Mouse (Mus musculus) erythroid progenitor cell, adult 5-6 weeks (primary cell): ENCODE results near the gene Slc34a1. TPM values are rescaled to one million over a fixed set of nuclear protein-coding genes. Genes with fewer than 3 reads are reported as not detected.
A peak's percentile ranks its signal among the peaks of the same experiment; 100 is the strongest.

ENCODE experiments used
- ATAC-seq: replicated peaks from 2 replicates; pipeline ENCODE4 v1.8.0; 2016; ENCODE audit warnings: moderate number of reproducible peaks, mild to moderate bottlenecking, moderate TSS enrichment, inconsistent platforms; ENCODE audit not compliant: poor library complexity, low FRiP score, severe bottlenecking
- total RNA-seq, 2 experiments: library from RNA; stranded (forward) in 1 of 2; stranded (reverse) in 1 of 2; fragments of 150-400 nt in 1 of 2; fragments of 186-747, 209-891 nt in 1 of 2; gene quantifications; 2 replicates each; pipeline versions ENCODE4 v1.2.3 to v1.2.4; 2015 to 2017; ENCODE audit warnings: low replicate concordance in 2 of 2

Slc34a1 gene
- total RNA-seq (2015; ENCODE audit: low replicate concordance) (not detected in 2 replicates), total RNA-seq (2017; ENCODE audit: low replicate concordance) (not detected in 2 replicates)

DNA sequence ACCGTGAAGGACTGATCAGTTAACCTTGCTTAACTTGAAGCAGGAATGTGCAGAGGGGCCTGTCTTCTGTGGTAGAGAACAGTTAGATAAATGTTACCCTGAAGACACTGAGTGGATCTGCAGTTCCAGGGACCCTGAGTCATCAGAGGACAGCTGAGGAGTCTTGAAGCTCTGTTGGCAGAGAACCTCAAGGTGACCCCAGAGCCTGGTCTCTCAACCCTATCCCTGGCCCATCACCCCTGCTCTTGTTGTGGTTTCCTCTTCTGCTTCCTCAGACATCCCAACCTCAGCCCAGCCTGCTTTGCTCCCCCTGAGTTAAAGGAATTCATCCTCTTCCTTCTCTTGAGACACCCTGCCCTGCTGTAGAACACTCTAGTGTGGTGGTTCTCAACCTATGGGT, at the start of gene Slc34a1:
Slc34a1 (plus strand) TSS at position 100 of the 400 bp plus-strand sequence.
- ATAC-seq = no peak

GRCm38 (mm10) chr13:55361145-55361544, 36.8 kb upstream of the Slc34a1 start:
- ATAC-seq = no peak

- ATAC-seq = peak; percentile 31
Measured at GRCm38 (mm10) chr13:55361974-55362452, 36.0 kb upstream of the Slc34a1 start.

DNA sequence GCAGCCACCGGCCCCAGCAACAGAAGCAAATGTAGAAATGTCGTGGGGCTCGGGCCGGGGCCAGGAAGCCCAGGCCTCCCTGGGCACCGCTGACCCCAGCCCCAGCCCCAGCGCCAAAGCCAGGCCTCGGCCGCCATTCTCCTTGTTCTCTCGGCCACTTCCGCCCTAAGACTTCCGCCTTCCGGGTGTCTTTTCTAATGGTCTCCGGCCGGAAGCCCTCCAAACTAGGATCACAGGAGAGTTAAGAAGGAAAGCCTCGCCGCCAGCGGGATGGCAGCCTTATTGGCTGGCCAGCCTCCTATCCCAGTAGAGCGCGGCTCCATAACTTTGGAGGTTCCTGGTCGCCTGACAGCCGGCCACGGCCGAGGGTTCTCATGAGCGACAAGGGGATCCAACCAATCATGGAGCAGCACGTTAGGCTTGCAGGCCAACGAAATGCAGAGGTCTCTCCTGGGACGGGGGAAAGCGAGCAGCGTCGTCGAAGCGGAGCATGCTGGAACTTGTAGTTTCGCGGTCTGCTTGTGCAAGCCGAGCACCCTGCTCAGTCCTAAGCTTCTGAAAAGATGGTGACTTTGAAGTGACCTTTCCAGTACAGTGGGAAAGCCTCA, 35.4 kb upstream of the Slc34a1 start, which contains the start of gene Lman2:
Lman2 (minus strand) TSS at position 331 of the 608 bp plus-strand sequence.
- ATAC-seq = peak; percentile 94

DNA sequence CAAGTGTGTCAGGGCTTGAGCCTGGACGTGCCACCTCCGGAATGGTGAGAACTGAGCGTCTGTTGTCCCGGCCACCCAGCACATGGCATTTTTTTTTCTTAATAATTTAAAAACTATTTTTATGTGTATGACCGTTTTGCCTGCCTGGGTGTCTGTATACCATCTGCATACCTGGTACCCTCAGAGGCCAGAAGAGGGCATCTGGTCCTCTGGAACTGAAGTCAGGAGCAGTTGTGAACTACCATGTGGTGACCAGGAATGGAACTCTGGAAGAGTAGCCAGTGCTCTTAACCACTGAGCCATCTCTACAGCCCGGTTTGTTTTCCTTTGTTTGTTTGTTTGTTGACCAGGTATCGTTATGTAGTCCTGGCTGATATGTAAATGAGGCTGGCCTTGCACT, 29.6 kb upstream of the Slc34a1 start:
- ATAC-seq = no peak

DNA sequence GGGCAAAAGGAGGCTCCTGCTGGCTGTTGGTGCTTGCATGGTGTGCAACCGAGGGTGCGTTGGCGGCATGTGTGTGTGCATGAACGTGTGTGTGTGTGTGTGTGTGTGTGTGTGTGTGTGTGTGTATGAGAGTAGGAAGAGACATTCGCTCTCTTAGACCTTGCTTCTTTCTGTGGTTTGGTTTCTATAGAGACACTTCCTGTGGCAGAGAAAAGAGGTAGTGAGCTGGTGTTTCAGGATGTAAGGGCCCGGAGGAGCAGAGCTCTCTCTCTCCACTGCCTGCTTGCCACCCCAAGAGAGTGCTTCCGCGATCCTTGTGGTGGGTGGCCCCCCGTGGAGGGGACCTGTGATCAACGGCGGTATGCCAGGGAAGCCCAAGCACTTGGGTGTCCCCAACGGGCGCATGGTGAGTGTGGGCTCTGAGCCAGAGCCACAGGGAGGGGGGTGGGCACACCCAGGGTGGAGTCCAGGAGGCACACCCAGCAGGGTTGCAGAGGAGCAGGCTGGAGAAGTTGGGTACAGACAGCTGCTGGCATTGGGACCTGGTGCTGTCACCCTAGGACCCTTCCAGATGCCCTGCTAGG, 28.4 kb upstream of the Slc34a1 start, which contains the start of gene Rgs14:
Rgs14 (plus strand) TSS at position 202 of the 584 bp plus-strand sequence.
- peak; percentile 91 for ATAC-seq

DNA sequence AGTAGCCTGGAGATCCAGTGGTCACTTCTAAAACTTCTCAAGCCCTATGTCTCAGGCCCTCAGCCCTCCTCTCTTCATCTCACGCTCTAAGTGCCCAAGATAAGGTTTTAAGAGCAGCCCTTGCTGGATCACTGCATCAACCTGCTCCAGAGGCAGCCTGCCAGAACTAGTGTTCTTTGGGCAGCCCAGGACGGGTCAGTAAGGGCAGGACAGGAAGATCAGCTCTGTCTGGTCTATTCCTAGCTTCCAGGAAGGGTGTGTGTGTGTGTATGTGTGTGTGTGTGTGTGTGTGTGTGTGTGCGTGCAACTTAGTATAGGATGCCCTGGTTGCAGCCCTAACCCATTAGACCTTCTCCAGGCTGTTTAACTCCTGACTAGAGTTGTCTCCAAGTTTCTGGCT, 27.8 kb upstream of the Slc34a1 start:
- ATAC-seq = peak; percentile 49

- ATAC-seq = no peak
Measured at GRCm38 (mm10) chr13:55371007-55371681, 26.8 kb upstream of the Slc34a1 start.

- ATAC-seq = no peak
Measured at GRCm38 (mm10) chr13:55371740-55372139, 26.2 kb upstream of the Slc34a1 start.

DNA sequence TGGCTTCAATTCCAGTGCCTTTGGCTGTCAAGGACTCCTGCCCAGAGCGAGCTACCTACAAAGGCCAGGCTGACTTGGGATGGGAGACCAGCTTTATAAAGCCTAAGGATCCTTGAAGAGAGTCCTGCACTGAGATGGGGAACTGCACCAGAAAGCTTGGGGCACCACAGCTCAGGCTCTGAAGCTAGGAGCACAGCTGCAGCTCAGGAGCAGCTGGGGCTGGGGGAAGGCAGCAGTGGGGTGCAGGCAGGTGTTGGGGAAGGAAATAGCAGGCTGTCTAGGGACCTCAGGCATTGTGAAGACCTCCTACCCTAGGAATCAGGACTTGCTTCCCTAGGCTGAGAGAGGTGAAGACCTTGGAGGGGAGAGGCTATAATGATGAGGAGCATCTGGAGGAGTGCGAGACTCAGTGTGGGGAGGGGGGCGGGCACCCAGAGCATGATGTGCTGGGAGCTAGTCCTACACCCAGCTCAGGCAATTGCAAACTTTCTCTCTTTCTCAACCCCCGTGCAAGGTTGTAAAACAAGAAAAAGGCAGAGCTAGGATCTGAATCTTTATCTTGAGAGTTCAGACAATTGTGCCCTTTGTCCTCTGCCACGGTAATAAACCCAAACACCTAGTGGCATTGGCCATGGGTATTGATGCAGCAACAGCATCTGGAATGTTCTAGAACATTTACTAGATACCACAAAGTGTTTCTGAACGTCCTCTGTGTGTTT, 23.6 kb upstream of the Slc34a1 start:
- no peak for ATAC-seq

DNA sequence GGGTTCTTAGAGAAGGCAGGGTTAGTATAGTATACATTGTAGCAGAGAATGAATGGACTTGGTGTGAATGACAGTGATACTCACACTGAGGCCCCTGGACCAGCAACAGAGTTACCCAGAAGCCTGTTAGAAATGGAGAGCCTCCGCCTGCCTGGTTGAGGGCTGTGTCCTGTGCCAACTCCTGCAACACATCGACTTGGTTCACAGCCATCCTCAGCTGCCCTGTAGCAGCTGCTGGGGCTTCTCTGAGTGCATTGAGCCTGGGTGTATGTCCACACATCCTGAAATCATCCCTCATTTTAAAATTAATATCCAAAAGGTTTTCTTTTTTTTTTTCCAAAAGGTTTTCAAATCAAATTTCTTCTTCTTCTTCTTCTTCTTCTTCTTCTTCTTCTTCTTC, 22.1 kb upstream of the Slc34a1 start:
- ATAC-seq = no peak

DNA sequence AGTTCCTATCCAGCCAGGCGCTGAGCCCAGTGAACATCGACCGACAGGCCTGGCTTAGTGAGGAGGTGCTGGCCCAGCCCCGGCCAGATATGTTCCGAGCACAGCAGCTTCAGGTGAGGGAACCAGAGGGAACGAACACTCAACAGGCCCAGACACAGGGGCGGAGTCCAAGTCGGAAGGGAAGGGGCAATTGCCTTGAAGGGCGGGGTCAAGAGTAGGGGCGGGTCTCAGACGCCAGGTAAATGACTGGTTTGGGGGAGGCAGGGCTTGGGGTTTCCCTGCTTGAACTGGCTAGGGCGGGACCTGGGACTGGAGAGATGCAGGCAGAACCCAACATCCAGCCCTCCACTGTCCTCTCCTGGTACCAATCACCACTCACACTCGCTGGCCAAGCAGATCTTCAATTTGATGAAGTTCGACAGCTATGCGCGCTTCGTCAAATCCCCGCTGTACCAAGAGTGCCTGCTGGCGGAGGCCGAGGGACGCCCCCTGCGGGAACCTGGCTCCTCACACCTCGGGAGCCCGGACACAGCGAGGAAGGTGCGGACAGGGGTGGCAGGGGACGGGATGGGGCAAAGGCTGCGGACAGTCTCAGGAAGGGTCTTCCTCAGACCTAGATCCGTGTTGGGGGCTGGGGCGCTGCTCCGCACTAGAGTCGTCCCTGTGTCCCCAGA, 18.9 kb upstream of the Slc34a1 start:
- ATAC-seq = no peak

- ATAC-seq = no peak
Measured at GRCm38 (mm10) chr13:55381790-55382189, 16.2 kb upstream of the Slc34a1 start.

GRCm38 (mm10) chr13:55390644-55391043, 7.3 kb upstream of the Slc34a1 start:
- ATAC-seq = no peak

GRCm38 (mm10) chr13:55391626-55392029, 6.4 kb upstream of the Slc34a1 start:
- ATAC-seq = no peak

- peak; percentile 78 for ATAC-seq
Measured at GRCm38 (mm10) chr13:55392933-55393332, 5.1 kb upstream of the Slc34a1 start.

GRCm38 (mm10) chr13:55399300-55400038, 1.5 kb downstream of the Slc34a1 start:
- ATAC-seq = no peak

DNA sequence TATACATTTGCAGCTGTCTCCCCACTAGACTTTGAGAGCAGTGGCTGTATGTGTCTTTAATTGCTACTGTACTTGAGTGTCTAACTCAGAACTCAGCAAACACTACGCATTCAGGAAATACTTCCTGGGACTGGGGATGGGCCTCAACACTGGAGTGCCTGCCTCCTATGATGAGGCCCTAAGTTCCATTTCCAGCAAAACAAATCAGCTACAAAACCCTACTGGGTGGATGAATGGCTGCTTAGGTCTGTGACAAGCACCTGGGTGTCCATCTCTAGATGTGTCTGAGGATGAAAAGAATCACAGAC, 2.0 kb downstream of the Slc34a1 start:
- no peak for ATAC-seq

DNA sequence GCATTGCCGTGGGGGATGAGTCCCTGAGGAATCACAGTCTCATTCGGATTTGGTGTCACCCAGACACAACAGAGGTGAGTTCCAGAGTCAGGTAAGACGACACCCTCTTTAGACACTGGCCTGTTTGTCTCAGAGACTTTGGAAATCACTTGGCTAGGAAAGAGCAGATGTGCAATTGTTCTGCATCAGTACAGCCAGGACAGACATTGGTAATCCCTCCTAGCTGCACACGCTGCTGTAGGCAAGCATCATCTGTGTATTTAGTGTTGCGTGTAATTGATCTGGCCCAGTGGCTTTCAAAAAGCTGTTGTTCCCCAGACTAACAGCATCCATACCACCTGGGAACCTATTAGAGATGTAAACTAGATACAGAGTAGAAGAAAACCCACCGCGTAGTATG, 5.3 kb downstream of the Slc34a1 start:
- ATAC-seq = no peak
